Mouse (Mus musculus): Measurements from ENCODE around the gene Syt16. TPM values are rescaled to one million over a fixed set of nuclear protein-coding genes. Genes with fewer than 3 reads are reported as not detected.

Gene Syt16
- total RNA-seq, 4 experiments from 2014 or later = 0.26 to 3.0 (median 1.0) TPM

DNA sequence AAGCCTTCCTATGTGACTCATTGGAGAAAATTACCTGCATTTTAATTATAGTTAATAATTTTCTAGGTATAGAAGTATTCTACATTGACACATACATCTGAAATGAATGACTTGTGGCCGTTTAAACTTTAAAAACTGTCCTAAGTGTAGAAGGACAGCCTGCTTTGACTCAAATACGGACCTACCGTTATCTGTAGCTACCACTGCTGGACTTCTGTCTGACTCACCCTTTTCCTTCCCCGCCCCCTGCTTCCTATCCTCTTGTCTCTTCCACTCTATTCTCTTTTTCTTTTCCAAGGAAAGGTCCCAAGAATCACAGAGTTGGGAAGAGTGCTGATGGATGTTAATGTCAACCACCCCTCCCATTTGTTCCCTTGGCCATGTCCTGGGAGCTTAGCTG, 222.4 kb downstream of the Syt16 start:
- DNase-seq = no peak

DNA sequence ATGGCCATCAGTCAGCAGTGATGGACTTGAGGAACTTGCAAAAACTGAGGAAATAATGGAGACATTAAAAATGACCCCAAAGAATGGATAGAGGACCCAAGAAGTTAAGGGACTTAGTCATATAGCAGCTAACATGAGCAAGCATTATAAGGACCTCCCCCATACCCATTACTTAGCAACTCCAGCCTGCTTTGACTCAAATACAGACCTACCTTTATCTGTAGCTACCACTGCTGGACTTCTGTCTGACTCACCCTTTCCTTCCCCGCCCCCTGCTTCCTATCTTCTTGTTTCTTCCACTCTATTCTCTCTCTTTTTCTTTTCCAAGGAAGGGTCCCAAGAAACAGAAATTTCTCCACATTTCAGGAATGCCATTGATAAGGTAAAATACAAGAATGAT, 223.2 kb downstream of the Syt16 start:
- DNase-seq = no peak

DNA sequence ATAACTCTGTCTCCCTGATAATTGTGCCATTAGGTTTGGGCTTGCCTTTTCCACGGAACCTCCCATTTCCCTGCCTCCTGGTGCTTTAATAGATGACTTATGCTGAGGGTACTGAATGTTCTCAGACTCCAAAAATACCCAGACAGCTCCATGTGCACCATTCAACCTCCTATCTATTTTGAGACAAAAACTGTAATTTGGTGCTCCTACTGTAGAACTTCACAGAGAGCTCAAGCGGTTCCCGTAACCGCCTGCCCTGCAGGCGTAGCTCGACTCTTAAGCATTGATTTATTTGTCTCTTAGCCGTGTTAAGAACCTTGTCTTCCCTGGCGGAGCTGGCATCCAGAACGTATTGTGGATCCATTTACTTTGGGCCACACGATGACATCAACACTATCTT, 233.3 kb downstream of the Syt16 start:
- no peak for DNase-seq

DNA sequence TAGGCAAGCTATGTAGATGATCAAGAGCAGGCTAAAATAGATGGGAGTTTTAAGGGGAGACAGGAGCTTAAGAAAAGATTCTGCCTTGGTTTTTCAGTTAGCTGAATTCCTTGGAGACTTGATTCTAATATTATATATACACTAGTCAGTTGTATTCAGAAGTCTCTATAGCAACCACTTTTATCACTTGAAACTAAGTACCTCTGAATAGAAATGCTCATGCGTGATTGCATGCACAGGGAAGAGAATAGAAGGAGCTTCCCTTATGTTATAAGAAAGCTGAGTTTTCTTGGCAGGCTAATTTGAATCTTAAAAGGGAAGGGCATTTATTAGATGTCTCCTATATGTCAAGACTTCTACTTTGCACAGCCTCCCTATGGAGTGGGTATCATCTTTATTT, 235.4 kb downstream of the Syt16 start:
- DNase-seq = no peak

DNA sequence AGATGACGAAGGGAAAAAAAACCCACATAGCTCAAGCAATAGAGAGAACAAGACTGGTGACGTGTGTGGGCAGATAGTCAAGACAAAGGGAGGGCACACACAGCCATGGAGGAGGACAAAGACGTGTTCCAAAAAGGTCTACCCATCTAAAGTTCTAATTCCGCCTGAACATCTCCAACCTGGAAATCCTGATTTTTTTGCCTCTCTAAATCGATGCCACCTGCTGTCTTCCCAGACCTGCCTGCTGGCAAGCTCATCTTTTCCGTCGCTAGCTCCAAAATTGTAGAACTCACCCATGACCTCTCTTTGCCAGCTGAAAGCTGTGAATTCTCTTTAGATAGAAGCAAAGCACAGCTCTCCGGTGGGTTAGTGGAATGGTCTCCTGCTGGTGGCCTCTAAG, 238.7 kb downstream of the Syt16 start:
- no peak for DNase-seq

DNA sequence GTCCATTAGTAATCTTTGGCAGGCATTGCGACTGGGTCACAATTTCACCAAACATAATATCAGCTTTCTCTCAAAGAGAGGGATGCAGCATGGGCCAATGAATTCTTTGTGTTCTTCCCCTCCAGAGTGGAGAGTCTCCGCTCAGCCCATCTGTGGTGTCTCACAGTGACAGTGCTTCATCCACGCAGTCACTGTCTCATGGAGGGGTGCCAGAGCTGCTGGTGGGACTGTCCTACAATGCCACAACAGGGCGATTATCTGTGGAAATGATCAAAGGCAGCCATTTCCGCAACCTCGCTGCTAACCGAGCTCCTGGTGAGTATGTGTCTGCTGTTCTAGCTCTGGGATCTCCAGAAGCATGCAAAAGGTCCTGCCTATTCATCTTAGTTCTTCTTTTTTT, 240.6 kb downstream of the Syt16 start:
- no peak for DNase-seq

DNA sequence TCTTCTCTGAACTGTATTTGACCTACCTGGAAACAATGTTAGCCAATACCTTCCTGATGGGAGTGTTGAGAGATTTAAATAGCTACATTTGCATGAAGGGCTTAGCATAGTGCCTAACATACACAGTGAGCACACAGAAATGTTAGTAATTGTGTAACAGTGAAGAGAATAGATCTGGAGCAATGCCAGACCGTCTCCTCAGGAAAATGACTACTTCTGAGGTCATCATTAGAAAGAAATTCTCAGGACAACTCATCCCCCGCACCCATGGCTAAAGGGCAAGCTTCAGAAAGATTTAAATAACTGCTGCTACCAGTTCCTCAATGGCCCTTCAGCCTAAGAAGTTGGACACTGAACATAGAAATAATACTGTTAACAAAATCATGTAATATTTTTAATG, 241.3 kb downstream of the Syt16 start:
- DNase-seq = no peak

DNA sequence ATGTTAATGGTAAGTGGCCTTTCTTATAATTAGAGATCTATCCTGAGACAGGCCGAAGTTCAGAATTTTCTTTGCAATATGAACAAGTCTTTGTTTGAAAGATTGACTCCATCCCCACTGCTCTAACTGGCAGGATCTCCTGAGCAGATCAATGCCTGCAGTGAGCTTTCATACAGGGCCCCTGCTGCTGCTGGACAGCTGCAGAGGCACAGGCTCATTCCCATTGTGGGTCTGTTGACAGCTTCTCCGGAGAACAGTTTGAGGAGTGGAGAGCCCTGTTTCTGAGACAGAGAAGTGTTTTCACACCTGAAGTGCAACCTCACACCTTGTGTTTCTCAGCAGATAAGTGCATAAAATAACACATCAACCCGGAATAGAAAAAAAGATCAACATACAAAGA, 267.4 kb downstream of the Syt16 start:
- DNase-seq = no peak

DNA sequence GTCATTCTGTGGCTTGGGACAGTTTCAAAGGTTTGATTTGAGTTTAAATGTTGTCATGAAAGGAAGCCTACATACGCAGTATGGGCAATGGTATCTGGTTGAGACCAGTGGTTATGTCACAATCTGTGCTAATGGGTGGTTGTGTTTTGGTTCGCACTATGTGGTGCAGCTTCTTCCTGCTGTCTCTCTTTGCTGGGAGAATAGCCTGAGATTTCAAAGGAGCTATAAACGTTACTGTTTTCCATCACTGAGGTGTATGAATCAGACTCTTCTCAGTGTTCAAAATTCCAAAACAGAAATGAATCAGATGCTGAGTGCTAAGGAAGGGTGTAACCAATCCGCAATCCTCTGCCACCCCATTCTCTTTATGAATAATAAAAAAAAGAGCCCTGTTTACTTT, 269.6 kb downstream of the Syt16 start:
- DNase-seq = no peak

DNA sequence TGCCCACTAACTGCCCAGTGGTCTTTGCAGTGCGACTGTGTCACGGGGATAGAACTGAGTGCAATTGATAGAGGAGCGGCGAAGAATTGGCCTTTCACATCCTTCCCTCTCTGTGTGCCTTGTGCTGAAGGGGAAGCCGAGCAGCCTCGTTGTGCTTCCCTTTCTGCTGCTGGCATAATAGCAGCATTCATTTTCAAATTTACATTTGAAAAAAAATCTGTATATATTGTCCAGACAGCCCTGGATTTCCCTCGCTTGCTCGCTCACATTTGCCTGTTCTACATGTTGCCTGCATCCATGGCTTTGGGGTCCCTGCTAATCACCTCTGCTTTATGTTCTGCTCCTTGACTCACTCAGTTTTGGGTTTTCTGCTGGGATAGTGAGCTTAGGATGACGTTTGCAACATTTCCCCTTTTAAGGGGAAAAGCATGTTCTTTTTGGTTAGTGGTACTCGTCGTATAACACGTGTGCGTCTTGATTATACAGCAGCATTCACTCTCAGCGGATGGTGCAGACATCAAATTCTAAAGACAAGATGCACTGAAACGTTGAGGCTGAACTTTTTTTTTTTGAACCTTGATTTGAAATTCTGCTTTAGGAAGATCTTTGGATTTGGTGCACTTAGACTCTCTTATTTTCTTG, 271.3 kb downstream of the Syt16 start:
- no peak for DNase-seq

DNA sequence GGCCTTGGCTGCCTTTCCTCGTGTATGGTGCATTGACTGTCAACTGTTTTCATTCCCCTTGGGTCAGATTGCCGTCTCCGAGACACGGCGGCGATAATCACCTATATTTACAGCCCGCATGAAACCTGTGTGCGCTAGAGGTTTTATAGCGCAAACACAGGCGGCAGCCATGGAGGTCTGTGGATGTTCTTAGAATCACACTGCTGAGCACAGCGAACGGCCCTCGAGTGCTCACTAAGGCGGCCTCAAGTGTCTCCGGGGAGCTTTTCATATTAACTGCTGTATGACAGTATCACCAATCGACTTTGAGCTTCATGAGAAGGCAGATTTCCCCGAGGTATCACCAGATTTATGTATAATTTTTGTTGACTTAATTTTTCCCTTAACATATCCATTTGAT, 275.1 kb downstream of the Syt16 start:
- DNase-seq = no peak

DNA sequence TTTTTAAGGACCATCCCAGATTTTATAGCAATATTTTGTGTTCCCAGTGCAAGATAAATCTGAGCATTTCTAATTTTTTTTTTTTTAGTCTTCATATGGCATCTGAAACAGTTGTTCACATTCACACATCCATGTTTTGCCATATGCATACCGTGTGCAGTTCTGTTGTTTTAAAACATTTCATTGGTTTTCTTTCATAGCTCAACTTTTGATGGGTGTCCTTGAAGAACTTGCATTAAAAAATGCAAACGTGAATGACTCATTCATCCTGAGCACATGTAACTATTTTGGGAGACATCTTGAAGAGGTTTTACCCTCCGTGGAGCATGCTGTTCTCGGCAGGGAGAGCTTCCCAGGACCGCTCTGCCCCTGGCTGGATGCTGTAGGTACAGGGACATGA, 279.8 kb downstream of the Syt16 start:
- no peak for DNase-seq

DNA sequence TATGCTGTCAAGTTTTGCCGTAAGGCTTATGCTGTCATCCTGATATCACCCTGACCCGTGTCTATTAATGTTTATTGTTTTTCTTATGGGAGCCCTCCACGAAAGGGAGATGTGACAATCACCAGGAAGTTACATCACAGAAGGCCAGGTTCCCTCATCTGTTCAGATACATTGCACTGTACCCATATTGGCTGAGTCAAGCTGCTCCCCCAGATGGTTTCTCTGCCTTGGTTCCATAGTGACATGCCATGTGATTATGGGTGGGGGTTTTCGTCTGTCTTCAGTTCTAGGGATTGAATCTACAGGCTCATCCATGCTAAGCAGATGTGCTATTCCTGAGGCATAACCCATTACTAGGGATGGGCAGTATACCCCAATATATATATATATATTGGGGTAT, 283.9 kb downstream of the Syt16 start:
- DNase-seq = no peak

DNA sequence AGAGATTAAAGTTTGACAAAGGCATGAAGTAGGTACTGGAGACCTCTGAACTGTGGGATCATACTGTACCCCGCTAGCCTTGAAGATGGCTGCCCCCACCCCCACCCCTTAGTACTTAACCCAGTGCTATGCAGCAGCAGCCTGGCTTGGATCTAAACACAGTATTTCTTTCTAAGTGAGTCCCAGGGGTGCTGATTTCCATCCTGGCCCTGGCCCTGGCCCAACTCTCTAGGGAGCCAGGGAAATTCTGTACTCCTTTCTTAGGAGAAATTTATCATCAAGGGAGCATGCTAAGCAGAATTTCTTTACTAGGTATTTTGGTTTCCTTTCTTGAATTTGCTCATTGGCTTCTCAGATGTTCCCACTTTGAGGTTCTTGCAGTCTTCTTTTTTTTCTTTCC, 285.4 kb downstream of the Syt16 start:
- DNase-seq = no peak

DNA sequence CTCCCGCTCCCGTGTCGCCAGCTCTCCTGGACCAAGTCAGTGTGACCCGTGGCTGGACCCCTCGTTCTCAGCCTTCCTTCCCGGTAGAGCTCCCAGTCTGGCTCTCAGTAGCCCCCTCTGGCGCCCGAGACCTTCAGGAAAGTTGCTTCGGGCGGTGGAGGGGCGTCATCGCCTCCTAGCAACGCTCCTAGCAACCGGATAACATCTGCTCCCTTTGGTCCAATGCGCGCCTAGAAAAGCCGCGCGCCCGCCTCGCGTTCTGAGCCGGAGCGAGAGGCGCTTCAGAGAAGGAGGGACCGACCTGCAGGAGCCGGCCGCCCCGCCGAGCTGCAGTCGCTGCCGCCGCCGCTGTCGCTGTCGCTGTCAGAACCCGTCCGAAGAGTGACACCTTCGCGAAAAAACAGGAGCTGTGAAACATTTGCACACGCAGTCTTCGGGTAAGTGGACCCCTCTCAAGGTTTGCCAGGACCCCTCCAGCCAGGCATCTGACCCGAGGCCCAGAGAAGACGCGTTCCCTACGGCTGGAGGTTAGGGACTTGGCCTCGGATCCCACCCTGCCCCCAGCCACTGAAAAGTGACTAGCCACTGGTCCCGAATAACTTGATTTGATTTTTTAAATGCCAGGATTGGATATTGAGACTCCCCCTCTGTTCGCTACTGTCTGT, 286.7 kb downstream of the Syt16 start:
- DNase-seq = peak; percentile 25

DNA sequence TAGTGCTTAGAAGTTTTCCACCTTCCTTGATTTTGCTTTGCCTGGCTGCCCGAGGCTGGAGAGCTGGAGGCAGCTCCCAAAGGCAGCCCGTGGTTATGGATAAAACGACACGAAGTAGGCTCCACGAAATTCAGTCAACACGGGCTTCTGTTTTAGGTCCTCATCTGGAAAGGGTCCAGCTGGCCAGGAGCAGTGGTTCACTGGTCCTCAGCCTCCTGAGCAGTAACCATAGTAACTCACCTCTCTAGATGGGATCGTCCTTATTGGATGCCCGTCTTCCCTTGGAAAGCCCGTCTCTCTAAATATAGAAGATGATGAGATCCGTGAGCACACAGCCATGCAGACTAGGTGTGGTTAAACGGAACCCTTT, 287.2 kb downstream of the Syt16 start:
- no peak for DNase-seq

DNA sequence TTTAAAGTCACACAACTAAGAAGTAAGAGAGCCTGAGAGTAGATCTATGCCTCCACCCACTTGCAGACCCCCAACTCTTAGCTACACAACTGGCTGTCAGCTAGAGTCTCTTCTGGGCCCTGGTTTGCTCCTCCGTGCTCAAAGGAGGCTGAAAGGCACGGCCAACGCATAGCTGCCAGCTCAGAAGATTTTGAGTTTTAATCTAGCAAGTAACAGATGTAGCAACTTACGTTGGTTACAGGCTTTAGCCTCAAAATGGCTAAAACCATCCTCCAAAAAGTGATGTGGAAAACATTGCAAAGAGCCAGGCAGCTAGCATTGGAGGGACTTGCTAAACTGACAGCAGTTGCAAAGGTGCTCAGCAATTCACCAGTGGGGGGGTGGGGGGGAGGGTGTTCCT, 293.5 kb downstream of the Syt16 start:
- DNase-seq = no peak

DNA sequence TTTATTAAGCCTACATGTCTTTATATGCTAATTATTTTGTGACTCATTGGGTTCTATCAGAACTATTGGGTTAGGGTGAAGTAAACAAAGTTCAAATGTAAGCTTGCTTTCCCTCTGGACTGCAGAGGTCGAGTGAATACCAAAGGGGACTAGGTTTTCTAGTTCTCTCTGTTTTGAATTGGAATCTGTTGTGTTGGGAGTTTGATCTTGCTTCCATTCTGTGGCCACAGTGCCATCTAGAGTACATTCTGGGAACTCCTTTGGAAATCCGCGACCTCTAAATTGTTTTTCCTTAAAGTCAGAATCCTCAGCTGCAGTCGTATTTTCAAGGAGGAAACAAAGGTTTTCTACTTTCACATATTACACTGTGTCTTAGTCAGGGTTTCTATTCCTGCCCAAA, 296.2 kb downstream of the Syt16 start:
- DNase-seq = no peak

DNA sequence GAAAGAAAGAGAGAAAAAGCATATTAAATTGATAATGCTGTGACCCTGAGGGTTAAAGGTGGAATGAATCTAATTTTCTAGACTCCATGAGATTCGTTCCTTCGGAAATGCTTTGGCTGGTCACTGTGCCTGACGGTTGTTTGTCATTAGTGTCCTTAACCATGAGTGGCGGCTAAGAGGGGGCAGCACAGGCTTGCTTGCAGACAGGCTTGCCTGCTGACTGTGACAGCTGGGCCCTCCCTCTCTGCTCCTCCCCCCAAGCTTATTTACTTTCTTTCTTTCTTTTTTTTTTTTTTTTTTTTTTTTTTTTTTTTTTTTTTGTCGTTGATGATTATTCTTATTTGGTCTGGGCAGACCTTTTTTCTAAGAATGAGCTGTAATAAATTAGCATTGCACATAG, 298.9 kb downstream of the Syt16 start:
- no peak for DNase-seq

DNA sequence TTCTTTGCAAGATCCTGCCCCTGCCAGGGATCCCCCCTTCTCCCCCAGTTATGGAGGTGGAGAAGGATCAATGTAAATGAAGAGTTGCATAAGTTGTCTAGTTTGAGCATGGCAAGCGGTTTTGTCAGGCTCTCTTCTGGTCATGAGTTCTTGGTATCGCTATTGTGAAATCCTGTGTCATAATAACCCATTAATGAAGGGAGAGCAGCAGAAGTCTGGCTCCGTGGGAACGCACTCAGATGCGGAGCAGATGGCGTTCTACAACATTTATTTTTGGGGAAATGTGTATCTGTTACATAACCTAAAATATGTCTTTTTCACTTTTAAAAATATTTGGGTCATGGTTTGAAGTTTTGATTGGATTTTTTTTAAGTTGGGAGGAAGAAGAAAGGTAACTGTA, 304.1 kb downstream of the Syt16 start:
- DNase-seq = no peak

DNA sequence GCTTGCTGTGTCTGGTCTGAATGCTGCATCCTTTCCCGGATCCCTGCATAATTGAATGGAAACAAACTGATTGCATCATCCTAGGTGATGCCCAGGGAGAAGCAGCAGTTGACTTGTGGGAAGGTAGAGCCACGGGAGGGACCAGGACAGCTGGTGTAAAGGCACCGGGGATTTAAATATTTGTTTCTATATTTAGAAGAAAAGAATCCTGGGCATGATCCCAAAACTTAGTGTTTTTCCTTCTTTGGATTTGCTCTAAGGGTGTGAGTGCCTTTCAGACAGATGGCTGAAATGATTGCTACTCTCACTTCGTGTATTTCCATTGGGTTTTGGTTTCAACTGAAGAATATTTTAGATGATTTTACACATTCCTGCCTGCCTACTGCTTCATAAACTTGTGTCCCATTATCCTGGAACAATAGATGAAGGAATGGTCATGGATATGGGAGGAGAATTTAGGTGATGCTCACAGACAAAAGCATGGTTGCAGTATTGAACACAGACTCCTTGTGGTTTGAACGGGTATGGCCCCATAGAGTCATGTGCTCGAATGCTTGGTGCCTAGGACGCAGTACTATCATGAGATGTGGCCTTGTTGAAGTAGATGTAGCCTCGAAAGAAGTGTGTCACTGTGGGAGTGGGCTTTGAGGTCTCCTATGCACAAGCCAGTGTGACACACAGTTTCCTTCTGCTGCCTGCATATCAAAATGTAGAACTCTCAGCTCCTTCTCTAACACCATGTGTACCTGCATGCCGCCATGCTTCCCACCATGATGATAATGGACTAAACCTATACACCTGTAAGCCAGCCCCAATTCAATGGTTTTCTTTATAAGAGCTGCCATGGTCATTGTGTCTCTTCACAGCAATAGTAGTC, 306.2 kb downstream of the Syt16 start:
- no peak for DNase-seq

DNA sequence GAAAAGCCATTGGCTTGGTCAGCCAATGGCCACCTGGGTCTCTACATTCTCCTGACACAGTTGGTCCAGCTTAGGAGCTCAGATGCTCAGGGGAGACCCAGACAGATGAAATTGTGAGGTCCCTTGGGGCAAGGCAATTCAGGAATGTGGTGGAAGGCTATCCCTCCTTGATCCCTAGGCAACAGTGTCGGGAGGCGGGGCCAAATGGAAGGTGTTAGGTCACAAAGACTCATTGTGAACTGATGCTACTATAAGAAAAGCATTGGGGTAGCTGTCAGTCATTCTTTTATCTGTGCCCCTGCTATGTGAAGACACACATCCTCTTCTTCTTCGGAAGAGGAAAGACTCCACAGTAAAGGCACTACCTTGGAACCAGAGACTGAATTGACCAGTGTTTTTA, 315.1 kb downstream of the Syt16 start:
- no peak for DNase-seq

DNA sequence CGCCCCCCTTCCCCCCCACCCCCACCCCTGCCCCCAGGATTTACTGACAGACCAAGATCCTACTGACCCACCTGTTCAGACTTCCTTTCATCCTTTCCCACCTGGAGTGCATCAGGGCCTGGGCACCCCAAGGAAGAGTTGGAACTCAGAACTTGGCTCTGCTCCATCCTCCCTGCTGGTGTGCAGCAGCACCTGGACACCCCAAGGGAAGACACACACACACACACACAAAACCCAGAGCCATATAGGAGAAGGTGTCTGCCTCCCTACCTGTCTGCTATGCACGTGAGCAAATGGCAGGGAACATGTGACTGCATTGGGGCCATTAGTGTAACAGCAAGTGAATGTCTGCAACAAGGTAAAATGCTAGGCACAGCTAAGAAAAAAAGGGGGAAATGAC, 317.8 kb downstream of the Syt16 start:
- DNase-seq = no peak
